Mouse (Mus musculus) T-cell, adult 2 months (primary cell): Measurements from ENCODE around the gene Anxa7.

Source experiments
- DNase-seq: peaks from one replicate; pipeline ENCODE4 v3.0.0; 2022; ENCODE audit warnings: low spot score

Anxa7 gene

DNA sequence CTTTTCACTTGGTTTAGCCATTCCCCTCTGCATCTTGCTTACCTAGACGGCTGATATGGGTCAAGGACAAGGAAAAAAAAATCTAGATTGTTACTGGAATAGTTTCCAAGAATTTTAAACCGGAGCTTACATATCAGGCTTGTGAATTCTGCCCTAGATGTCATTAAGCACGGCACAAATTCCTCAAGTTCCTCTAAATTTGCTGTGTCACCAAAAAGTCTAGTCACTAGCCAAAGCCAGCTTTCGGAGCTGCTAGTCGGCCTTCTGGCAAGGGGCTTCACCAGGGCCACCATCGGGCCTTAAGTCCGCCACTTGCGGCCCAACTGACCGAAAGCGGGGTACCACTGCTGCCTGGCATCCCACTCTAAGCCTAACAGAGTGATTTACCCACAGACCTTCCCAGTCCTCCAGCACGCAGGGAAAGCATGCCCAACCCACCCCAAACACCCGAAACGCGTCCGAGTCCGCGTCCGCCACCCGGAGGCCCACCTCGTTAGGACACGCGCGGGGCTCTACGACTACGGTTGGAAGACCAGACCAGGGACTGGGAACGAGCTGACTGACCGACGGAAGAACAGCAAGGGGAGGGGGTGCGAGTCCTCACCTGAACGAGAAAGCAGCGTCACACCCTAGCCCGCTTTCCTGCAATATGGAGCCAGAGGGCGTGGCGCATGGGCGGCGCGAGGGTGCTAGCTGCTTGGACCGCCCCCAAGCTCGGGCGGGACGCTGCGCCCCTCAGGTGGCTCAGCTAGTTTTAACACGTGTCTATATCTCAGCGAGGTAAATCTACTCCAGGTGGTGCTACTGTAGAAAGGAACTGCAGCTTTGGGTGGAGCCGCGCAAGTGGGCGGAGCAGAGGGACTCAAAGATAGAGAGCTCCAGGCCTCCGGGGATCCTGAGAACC lies at the start of gene Anxa7:
TSS of gene Anxa7 (minus strand) at position 843 of the 904 bp plus-strand sequence.
- peak; percentile 68 for DNase-seq

DNA sequence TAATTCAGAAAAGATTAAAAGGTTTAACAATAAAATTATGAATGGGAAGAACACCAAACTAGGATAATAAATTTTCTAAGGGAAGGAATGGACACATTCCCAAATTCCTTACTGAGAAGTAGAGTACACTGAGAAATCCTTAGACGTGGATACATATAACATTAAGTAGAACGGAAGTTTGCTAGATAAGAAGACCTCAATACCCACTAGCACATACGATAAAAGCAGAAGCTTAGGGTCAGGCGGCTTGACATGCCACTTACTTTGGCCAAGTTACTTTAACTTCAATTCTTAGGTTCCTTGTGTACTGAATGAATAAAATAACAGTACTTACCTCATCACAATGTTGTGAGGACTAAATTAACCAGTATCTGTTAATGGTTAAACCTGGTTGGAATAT lies 49.7 kb upstream of the Anxa7 start:
- no peak for DNase-seq

DNA sequence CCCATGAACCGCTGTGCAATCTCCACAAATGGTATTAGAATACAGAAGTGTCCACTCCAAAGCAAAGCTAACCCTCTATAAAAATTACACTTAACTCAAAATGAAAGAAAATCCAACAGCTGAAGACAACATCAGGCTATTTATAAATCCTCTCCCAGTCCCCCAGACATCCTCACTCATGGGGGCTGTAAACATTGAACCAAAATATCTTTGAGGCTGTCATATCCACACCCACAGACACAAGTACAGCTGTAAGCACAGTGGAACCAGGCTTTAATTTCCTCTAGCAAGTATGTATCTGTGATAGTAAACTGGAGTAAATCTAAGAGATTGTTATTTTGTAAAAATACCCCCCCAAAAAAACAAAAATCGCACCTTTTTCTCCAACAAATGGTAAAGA lies 40.2 kb upstream of the Anxa7 start:
- no peak for DNase-seq

DNA sequence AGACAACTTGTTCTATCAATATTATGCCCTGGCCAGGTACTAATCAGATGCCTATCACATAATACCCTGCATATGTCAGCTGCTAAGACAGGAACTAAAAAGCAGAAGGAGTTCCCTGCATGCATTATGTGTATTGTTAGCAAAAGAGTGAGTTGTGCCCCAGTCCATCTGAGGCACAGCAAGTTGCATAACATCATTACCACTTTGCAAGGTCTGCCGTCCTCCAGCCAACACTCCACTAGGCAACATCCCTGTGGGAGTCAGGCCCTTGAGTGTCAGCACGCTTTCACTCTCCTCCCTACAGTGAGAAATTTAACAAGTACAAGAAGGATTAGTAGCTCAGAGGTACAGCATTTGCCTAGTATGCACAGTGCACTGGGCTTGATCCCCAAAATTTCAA lies 28.5 kb upstream of the Anxa7 start:
- no peak for DNase-seq

DNA sequence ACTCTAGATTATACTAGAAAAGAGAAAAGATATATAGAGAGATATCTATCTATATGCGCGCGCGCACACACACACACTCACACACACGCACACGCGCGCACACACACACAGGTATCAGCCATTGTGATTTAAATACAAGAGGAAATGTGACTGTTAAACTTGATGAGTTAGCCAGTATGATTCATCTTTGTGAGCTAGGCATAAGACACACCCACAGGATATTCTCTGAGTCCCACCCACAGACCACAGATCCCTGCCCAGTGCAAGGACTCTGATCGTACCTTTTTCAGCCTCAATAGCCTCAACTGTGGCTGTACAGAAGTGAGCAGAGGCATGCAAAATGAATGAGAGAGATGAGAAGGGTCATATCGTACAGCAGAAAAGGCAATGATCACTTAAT lies 23.0 kb upstream of the Anxa7 start:
- peak; percentile 36 for DNase-seq

DNA sequence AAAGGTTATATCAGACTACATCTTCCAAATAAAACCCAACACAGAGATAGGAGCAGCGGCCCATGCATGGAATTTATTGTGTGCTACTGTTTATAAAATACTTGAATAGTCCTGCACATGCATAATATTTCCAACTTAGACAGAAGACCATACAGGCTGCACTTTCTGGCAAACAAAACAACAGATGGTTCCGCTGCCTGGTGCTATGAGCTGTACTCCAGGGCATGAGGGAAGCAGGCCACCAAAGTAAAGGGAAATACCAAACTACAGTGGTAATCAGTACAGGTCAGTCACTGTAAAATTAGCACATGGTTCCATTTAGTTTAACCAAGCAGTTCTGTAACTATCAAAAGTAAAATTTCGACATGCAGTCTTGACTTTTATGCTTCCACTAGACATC lies 20.0 kb upstream of the Anxa7 start:
- DNase-seq = no peak

DNA sequence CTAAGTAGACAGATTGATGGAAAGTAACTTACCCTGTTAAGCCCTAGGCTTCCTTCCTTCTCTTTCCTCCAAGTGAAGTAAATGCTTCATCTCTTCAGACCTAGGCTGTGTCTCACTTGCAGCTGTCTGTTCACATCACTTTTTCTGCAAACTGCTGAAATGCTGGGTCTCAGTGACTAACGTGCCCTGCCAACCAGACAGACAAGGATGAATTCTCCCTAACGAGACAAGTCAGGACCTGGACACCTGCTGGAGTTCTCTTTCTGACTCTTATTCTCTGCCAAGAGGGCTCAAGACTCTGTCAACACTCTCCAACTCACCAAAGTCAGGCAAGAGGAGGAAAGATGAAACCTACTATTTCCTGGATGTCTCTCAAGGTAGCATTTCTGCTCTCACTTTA lies 16.7 kb upstream of the Anxa7 start, which contains the start of gene Mss51:
TSS of gene Mss51 (minus strand) at position 299 of the 400 bp plus-strand sequence.
- no peak for DNase-seq

DNA sequence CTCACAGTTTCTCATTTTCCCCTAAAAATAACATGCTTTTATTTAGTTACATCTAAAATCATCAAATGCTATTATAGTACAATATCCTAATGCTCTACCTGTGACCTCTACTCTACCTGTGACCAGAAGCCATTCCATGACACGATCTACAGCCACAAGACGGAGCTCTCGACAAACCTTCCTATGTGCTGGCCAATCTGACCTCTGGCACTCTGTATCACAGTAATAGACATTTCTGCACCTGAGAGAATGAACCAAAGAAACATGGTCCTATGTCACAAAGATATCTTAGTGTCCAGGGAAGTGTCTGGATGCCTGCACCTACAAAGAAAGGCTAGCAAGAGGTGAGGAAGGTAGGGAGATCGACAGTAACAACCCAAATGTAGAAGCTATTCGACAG lies 6.1 kb upstream of the Anxa7 start:
- DNase-seq = no peak

DNA sequence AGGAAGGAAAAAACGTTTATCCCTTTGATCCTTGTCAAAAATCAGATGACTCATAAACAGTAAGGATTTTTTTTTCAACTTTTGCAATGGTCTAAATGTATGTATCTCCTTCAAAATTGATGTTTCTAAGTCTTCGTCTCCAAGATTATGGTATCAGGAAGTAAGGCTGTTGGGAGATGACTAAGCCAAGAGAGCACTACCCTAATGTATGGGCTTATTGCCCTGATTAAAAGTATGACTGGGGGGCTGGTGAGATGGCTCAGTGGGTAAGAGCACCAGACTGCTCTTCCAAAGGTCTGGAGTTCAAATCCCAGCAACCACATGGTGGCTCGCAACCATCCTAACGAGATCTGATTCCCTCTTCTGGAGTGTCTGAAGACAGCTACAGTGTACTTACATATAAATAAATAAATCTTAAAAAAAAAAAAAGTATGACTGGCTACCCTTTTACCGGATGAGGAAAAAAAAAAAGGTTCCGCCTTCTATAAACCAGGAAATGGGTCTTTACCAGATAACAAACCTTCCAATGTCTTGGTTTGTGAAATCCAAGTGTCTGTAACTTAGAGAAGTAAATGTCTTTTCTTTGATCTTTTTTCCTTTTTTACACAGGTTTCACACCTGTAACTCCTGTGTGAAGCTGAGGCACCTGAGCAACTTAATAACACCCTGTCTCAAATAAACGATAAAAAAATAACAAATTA lies 2.3 kb upstream of the Anxa7 start:
- no peak for DNase-seq

DNA sequence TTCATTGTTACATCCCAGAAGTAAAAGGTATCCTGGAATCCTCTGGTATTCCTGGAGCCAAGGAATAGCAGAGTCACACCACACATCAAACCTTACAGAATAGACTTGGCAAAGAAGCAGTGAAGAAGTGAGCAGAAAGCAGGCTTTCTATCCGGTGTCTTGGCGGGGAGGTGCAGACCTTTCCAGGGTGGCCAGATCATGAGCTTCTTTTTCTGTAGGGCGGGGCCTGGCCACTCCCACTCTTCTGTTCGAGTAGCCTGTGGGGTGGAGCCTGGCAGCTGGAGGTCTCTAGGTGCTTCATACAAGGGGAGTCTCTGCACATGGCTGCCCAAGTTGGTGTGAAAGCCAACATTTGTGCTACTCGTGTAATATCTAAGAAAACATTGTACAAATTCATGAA lies 1.3 kb upstream of the Anxa7 start:
- peak; percentile 17 for DNase-seq

DNA sequence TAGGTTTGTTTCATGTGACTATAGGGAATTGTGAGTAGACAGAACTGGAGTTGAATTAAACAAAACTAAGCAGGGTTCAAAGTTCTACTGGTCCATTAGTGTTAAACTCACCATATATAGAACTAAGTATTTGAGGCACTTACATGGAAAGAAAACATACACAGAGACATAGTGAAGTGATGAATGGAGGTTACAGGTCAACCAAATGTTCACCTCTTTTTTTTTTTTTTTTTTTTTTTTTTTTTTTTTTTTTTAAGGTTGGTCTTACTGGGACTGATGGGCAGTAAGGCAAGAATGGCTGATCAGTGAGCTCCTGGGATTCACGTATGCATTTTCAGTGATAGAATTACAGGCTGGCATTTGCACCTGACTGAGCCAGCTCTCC lies 254 bp upstream of the Anxa7 start:
- DNase-seq = no peak

DNA sequence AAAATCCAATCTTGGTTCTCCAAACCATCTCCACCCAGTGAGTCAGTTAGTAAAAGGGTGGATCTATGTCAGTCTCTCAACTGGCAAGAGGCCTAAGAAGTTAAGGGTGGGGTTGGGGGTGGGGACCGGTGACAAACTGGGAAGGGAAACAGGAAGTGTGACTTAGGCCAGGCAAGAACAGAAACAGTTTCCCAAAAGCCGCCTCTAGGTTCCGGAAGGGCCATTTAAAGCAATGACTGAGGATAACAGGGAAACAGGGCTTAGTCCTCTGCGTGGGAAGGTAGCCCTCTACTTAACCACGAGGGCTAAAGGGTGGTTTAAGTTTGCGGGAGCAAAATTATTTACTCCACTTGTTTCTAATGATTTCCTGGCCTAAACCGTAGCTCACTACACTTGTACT lies 1.1 kb downstream of the Anxa7 start:
- peak; percentile 3 for DNase-seq

DNA sequence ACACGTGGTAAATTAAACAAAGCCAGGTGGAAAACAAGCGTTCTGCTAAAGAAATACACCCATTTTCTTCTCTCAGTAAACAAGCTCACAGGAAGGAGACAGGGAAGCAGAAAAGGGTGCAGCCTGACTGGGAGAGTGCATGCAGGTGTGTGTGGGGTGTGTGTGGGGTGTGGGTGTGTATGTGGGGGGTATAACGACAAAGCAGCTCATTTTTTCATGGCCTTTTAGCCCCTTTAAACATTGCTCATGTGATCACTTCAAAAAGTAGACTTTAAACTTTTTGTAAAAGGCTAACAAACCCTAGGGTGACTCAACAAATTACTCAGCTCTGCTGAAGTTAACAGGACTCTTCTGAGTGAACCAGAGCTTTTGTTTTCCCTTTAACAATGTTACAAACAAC lies 1.5 kb downstream of the Anxa7 start:
- no peak for DNase-seq

DNA sequence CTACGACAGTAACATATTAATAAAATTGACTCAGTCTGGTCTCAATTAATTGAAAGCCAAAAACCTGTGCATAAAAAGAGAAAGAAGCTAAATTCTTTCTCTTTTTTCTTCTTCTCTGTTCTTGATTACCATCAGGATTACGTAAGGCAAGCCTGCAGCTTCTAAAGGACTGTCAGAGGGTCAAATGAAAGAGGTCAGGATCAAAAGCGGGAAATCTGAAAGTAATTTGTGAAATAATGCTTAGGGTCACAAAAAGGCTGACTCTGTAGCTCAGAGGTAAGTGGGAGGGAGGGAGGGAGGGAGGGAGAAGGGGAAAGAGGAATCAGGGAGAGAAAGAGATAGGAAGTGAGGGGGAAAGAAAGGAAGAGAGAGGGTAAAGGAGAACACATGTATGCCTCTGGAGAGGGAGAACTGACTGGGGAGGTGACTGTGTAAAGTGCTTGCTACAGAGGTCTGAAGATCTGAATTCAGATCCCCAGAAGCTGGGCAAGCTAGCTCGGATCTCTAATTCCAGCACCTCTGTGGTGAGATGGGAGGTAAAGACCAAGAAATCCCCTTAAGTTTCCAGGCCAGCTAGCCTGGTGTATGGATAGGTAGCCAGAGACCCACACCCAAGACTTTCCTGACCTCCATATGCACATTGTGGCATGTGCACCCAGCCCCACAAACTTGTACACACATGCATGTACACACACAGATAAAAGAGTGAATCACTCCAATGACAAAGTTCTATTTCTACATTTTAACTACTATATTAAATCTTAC lies 2.5 kb downstream of the Anxa7 start:
- no peak for DNase-seq

DNA sequence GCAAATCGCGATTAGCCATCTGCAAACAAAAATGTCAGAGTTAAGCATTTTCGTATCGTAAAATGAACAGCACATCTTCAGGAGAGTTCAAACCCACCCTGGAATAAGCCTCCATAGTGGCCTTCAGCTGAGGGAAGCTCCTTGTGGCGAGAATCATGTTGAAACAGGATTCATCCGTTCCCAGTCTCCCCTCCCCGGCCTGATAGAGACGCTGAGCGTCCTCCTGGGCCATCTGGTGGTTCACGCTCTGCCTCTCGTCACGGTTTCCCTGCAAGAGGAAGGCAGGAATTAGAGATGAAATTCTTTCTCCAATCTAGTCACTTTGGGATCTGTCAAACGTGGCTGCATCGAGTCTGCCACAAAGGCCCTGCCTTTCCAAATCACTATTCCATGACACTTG lies 19.7 kb downstream of the Anxa7 start:
- no peak for DNase-seq

DNA sequence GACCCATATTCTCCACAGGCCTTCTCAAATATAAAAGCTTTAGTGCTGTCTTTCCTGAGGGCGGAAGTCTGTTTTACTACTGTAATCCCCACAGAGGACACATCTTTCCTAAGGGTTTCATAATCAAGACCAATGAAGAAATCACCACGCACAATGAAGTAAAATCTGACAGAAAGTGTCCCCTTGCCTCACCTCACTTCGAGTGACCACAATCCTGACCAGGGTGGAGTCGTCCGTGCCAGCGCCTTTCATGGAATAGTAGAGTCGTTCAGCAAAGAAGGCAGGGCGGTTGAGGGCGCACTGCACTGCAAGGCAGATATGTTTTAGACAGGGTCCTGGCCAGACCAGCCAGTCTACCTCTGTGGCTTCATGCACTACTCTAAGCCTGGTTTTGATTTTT lies 21.6 kb downstream of the Anxa7 start:
- DNase-seq = no peak

DNA sequence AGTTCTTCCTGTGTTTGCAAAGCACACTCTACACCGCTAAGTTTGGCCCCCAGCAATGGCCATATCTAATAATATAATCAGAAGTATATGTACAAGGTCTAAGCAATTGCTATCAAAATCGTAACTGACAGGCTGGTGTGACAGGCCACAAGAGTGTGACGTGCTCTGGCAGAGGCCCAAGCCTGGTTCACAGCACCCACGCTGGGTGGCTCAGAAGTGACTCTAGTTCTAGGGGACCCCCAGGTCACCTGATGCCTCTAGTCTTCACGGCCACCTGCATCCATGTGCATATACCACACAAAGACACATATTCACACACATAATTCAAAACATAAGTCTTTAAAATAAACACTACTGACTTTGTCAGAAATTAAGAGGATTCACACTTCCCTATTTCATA lies 27.0 kb downstream of the Anxa7 start:
- no peak for DNase-seq

DNA sequence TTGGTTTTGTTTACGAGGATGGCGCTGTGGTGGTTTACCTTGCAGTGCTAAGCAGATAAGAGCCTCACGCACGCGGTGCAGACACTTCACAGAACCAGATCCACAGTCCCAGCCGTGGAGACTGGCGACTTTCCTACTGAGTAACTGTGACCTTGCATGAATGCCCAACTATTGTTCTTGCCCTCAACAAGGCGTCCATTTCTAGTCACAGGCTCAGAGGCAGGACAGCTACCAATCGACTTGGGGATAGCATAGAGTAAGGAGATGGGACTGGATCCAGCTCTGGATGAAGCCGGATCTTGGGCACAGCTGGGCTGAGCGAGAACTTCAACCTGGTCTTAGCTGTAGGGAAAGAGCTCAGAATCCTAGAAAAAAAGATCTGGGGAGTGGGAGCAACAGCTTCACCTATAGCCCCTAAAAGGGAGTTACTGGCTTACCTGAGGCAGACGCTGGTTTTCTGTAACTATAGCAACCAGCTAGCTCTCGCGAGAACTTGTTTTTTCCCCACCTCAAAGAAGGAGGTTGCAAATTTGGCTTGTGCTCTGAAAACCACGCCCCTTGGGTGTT lies 28.1 kb downstream of the Anxa7 start, which contains the start of gene Cfap70:
TSS of gene Cfap70 (minus strand) at position 462 of the 567 bp plus-strand sequence.
- peak; percentile 63 for DNase-seq

DNA sequence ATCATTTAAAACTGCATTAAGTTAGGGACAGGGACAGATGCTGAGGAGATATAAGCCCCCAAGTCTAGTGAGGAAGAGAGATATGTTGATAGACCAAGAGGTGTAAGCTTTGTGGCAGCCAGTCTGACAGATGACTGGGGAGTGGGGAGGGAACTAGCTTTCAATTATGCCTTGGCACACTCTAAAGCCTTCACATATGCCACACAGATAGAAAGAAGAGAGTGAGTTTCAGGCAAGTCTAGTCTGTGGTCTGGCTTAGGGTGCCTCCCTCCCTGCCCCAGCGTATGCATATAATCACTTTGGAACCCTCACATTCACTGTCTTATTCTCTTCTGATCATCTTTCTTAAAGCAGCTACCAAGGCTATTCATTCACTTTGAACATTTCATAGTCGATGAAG lies 28.6 kb downstream of the Anxa7 start:
- no peak for DNase-seq

DNA sequence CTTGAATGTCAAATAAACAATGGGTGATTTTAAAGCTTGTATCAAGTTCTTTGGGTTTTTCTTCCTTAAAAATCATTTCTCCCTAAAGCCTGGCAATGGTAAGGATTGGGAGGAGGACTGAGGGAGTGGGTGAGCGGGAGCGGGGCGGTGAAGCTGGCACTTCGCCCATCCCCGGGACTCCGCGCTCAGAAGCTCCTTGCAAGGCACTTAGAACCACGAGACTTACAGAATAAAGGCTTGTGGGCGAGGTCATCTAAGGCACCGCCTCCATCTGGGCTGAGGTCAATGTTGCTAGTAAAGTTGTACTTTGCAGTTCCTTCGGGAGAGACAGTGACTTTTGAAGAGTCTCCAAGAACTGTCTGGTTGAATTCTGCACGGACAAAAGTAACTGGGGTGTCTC lies 32.7 kb downstream of the Anxa7 start:
- DNase-seq = no peak

DNA sequence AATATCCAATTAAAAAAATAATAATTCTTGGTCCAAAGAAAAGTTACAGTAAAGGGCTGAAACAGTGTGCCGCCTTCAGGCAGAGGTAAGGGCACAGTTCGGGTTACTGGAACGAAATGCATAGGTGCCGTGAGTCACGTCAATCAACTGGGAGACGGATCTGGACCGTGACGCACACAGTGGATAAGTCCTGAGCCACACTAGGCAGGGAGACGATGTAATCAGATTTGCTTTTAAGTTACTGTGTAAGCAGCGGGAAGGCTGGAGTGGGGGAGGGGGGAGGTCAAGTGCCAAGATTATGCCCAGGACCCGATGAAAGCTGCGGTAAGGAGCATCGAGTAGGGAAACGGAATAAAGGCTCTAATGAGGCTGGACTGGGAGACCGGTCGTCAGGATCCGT lies 37.7 kb downstream of the Anxa7 start:
- no peak for DNase-seq

DNA sequence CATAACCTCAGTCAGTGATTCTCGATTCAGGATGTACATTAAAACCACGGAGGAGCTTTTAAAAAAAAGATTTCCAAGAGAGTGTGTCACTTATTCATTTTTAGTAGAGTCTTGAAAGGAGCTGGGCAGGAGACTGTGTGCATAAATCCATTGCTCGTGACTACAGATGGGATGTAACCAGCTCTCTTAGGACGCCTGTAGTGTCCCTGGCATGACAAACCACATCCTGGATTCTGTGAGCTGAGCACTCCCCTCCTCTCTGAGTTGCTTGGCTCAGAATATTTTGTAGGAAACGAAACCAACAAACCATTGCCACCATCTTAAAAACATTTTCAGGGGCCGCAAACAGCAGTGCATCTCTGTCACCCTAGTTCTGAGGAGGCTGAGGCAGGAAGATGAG lies 43.0 kb downstream of the Anxa7 start:
- no peak for DNase-seq
